Mouse (Mus musculus) retina, postnatal 1 day (tissue): ENCODE results near the gene Ppp4c.
"Not testable (repeated sequence)": the region's sequence is repeated elsewhere in the genome, so short reads cannot be mapped to it uniquely, and the experiment has no call there.

ENCODE experiments used
- DNase-seq: peaks from one replicate; pipeline ENCODE4 v3.0.0-alpha.2; 2012

Ppp4c gene

GRCm38 (mm10) chr7:126779983-126780970 lies 12.0 kb downstream of the Ppp4c start:
- peak; percentile 91 for DNase-seq

- DNase-seq = not testable (repeated sequence)
These were observed 13.2 kb downstream of the Ppp4c start for GRCm38 (mm10) chr7:126779101-126779500.

- DNase-seq = no peak
These were observed 14.1 kb downstream of the Ppp4c start for GRCm38 (mm10) chr7:126778147-126778546.

- no peak for DNase-seq
These were observed 14.8 kb downstream of the Ppp4c start for GRCm38 (mm10) chr7:126777476-126777875.

- DNase-seq = peak; percentile 96
These were observed 15.7 kb downstream of the Ppp4c start, which contains the start of gene Ypel3 for GRCm38 (mm10) chr7:126776598-126777057. TSS of gene Ypel3 (plus strand) at chr7:126776955.

GRCm38 (mm10) chr7:126775978-126776234 lies 16.4 kb downstream of the Ppp4c start:
- DNase-seq = no peak

- no peak for DNase-seq
These were observed 16.9 kb downstream of the Ppp4c start for GRCm38 (mm10) chr7:126775185-126775977.

GRCm38 (mm10) chr7:126774463-126774862 lies 17.8 kb downstream of the Ppp4c start:
- DNase-seq = no peak

- no peak for DNase-seq
These were observed 18.9 kb downstream of the Ppp4c start for GRCm38 (mm10) chr7:126773351-126773750.

- DNase-seq = no peak
These were observed 21.5 kb downstream of the Ppp4c start for GRCm38 (mm10) chr7:126770784-126771183.

- DNase-seq = no peak
These were observed 25.3 kb downstream of the Ppp4c start for GRCm38 (mm10) chr7:126767001-126767400.

- DNase-seq = no peak
These were observed 26.1 kb downstream of the Ppp4c start, which contains the start of gene Gdpd3 for GRCm38 (mm10) chr7:126766201-126766600. TSS of gene Gdpd3 (plus strand) at chr7:126766334.

GRCm38 (mm10) chr7:126765540-126765939 lies 26.8 kb downstream of the Ppp4c start:
- no peak for DNase-seq

- DNase-seq = no peak
These were observed 29.8 kb downstream of the Ppp4c start for GRCm38 (mm10) chr7:126762471-126763008.

GRCm38 (mm10) chr7:126761529-126762067 lies 30.7 kb downstream of the Ppp4c start:
- no peak for DNase-seq

GRCm38 (mm10) chr7:126760956-126761355 lies 31.3 kb downstream of the Ppp4c start:
- no peak for DNase-seq

- DNase-seq = peak; percentile 56
These were observed 31.9 kb downstream of the Ppp4c start for GRCm38 (mm10) chr7:126760391-126760802.

- no peak for DNase-seq
These were observed 32.5 kb downstream of the Ppp4c start for GRCm38 (mm10) chr7:126759672-126760390.

GRCm38 (mm10) chr7:126759050-126759671 lies 33.1 kb downstream of the Ppp4c start, which contains the start of gene Mapk3:
TSS of gene Mapk3 (plus strand) at chr7:126759601.
- DNase-seq = peak; percentile 96

GRCm38 (mm10) chr7:126758539-126758938 lies 33.8 kb downstream of the Ppp4c start:
- no peak for DNase-seq

- DNase-seq = peak; percentile 88
These were observed 37.4 kb downstream of the Ppp4c start for GRCm38 (mm10) chr7:126754866-126755265.
